Mouse (Mus musculus) heart, embryonic 11.5 days (tissue): ENCODE measurements around the gene Pcmt1. TPM values are rescaled to one million over a fixed set of nuclear protein-coding genes. Genes with fewer than 3 reads are reported as not detected.
A peak's percentile ranks its signal among the peaks of the same experiment; 100 is the strongest.
"Not testable (repeated sequence)": the region's sequence is repeated elsewhere in the genome, so short reads cannot be mapped to it uniquely, and the experiment has no call there.

ENCODE experiments used
- ATAC-seq: fragments of 200-750 bp; cut with Nextera tagmentation; replicated peaks from 2 replicates; pipeline ENCODE4 v1.8.0; 2017; ENCODE audit warnings: moderate library complexity; ENCODE audit not compliant: insufficient number of reproducible peaks, low FRiP score, low TSS enrichment
- H3K27ac ChIP-seq: fragments of 300-500 bp; sonication (generic); 2 replicates; pipeline ENCODE4 v1.5.1; 2014; ENCODE audit warnings: mild to moderate bottlenecking, low read depth, low read length
- H3K27me3 ChIP-seq: fragments of 300-500 bp; sonication (generic); 2 replicates; pipeline ENCODE4 v1.6.1; 2014; ENCODE audit warnings: mild to moderate bottlenecking, low read length, mixed read lengths; ENCODE audit not compliant: control insufficient read depth, insufficient read depth
- H3K36me3 ChIP-seq: fragments of 300-500 bp; sonication (generic); 2 replicates; pipeline ENCODE4 v1.6.1; 2014; ENCODE audit warnings: mild to moderate bottlenecking, low read length, moderate library complexity, mixed read lengths; ENCODE audit not compliant: control insufficient read depth, insufficient read depth
- H3K4me1 ChIP-seq: fragments of 300-500 bp; sonication (generic); 2 replicates; pipeline ENCODE4 v1.6.1; 2014; ENCODE audit warnings: low read length; ENCODE audit not compliant: control insufficient read depth, insufficient read depth
- H3K4me2 ChIP-seq: fragments of 300-500 bp; sonication (generic); 2 replicates; pipeline ENCODE4 v1.6.1; 2014; ENCODE audit warnings: mild to moderate bottlenecking, moderate library complexity
- H3K4me3 ChIP-seq: fragments of 300-500 bp; sonication (generic); 2 replicates; pipeline ENCODE4 v1.5.1; 2014; ENCODE audit warnings: low read depth, low read length
- H3K9ac ChIP-seq: fragments of 300-500 bp; sonication (generic); 2 replicates; pipeline ENCODE4 v1.6.1; 2014; ENCODE audit warnings: mild to moderate bottlenecking, low read depth, low read length, moderate library complexity
- H3K9me3 ChIP-seq: fragments of 300-500 bp; sonication (generic); replicated peaks from 2 replicates; pipeline ENCODE4 v1.6.1; 2016; ENCODE audit warnings: low read length; ENCODE audit not compliant: control insufficient read depth
- WGBS: fragments of 180-500 bp; shearing (Covaris S2); extraction: QIAGEN DNeasy Blood & Tissue Kit; methylation state at CpG from one replicate; pipeline ENCODE4 v1.1.7; 2014; ENCODE audit not compliant: insufficient replicate concordance; 5-methylcytosine and 5-hydroxymethylcytosine counted together
- polyA plus RNA-seq: library from polyadenylated mRNA; unstranded; fragments of >200 nt; fragmentation: Nextera tagmentation; extraction: Ambion mirVana; gene quantifications from 2 replicates; pipeline ENCODE4 v1.2.1, GENCODE M21; 2014

The Pcmt1 gene
- polyA plus RNA-seq, 1 experiment from 2014 or later, result 135 TPM

DNA sequence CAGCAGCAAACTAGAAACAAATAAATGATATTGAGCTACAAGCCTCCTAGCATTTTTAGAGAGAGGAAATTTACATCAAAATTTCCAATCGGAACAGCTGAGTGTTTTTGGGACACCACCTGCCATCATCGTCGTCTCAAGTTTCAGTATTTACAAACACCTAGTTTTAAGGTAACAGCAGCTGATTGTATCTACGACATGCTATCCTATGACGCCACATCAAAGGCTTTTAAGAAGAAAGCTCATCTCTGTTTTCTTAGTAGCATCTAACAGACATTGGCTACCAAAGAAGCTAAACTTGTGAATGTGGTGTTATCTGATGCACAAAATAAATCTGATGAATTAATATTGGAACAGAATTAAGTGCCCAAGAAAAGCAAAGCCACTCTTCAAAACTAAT lies 50.6 kb downstream of the Pcmt1 start:
- Histone ChIP-seq H3K27ac (no peak overlapping the region), H3K27me3 (no peaks in the 10 kb centered on the region), H3K4me3 (no peak overlapping the region), H3K4me2 (no peak overlapping the region), H3K36me3 (no peaks in the 10 kb centered on the region), H3K4me1 (peaks cover 9% of the 10 kb centered on the region; the same call in 1 of the 2 replicates), H3K9ac (no peak overlapping the region), H3K9me3 (no peaks in the 10 kb centered on the region)
- WGBS, result 87% methylated on average over 5 of the region's 5 CpGs
- ATAC-seq, result no peak

DNA sequence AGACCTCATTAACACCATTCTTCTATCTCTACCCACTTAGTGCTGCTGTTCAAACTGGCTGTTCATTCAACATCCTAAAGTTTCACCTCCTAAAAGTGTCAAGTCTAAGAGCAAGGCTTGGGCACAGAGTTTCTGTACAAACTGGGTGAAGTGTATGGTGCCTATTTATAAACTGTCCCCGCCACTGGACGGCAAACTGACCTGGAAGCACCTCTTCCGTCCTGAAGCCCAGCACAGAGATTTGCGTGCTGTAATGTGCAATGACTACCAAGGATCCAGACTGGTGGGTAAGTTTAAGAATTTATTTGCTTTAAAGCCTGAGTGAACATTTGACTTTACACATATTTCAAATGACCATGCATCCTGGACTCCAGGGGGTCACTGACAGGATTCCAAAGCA lies 51.8 kb downstream of the Pcmt1 start:
- no peaks in the 10 kb centered on the region for H3K27me3 ChIP-seq
- no peaks in the 10 kb centered on the region for H3K9me3 ChIP-seq
- no peaks in the 10 kb centered on the region for H3K36me3 ChIP-seq
- WGBS, result 62% methylated on average over 4 of the region's 4 CpGs
- H3K4me1 ChIP-seq, result peaks cover 9% of the 10 kb centered on the region
- H3K27ac ChIP-seq, result no peak overlapping the region; the same call in 1 of the 2 replicates
- H3K4me3 ChIP-seq, result no peak overlapping the region
- H3K9ac ChIP-seq, result no peak overlapping the region
- no peak overlapping the region for H3K4me2 ChIP-seq
- ATAC-seq, result no peak

DNA sequence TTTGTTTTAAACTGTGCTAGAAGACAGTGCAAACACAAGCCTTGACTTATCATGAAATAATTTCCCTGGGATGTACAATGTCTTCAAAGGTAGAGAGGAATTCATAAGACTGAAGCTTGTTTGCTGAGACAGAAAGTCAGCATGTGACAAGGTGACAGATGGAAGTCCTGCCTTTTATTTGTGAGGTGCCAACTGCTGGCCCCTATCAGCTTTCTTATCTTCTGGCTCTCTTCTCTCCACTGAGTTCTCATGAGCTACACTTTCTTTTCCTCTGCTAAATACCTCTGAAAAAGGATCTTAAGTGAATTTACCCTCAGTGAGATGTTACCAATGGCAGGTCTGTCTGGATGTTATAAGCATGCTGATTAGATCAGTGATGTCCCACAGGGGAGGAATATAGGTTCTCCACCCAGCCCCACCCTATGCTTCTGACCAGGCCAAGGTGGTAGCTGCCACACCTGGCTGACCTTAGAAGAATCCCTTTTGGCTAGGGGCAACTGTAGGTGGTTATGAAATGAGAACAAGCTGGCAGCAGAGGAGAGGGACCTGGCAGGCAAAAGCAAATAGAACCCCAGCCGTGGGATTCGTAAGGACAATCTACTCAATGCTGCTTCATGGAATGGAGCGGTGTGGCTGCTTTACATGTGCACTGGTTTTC lies 56.9 kb downstream of the Pcmt1 start:
- H3K9ac ChIP-seq, result no peak overlapping the region
- H3K36me3 ChIP-seq, result no peaks in the 10 kb centered on the region
- no peak overlapping the region for H3K4me3 ChIP-seq
- peaks cover 28% of the 10 kb centered on the region for H3K4me1 ChIP-seq
- H3K27ac ChIP-seq, result no peak overlapping the region
- 86% methylated on average over 3 of the region's 3 CpGs for WGBS
- ATAC-seq, result no peak
- H3K4me2 ChIP-seq, result no peak overlapping the region
- H3K9me3 ChIP-seq, result no peaks in the 10 kb centered on the region
- no peaks in the 10 kb centered on the region for H3K27me3 ChIP-seq

DNA sequence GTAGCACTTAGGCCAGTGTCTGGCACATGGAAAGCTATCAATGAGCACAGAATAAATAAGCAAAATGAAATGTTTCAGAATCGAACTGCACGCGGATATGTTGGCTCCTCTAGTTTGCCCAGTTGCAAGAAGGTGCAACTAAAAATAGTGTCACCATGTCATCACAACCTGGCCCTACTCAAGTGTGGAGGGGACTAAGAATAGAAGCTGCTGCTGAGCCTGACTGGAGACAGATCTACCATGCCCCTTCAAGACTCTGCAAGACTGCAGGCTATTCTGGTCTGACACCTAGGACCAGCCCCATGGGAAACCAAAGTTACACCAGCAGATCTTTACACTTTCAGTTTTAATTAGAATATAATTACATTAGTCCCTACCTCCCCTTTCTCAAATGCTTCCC lies 58.6 kb downstream of the Pcmt1 start:
- H3K27me3 ChIP-seq, result no peaks in the 10 kb centered on the region
- peaks cover 22% of the 10 kb centered on the region for H3K4me1 ChIP-seq
- H3K9ac ChIP-seq, result no peak overlapping the region
- WGBS, result 28% methylated on average over 3 of the region's 3 CpGs
- H3K27ac ChIP-seq, result peak overlapping the region; percentile 66
- no peak overlapping the region for H3K4me3 ChIP-seq
- no peak; the same call in 1 of the 2 replicates for ATAC-seq
- H3K4me2 ChIP-seq, result no peak overlapping the region; the same call in 1 of the 2 replicates
- H3K36me3 ChIP-seq, result no peaks in the 10 kb centered on the region
- H3K9me3 ChIP-seq, result no peaks in the 10 kb centered on the region

DNA sequence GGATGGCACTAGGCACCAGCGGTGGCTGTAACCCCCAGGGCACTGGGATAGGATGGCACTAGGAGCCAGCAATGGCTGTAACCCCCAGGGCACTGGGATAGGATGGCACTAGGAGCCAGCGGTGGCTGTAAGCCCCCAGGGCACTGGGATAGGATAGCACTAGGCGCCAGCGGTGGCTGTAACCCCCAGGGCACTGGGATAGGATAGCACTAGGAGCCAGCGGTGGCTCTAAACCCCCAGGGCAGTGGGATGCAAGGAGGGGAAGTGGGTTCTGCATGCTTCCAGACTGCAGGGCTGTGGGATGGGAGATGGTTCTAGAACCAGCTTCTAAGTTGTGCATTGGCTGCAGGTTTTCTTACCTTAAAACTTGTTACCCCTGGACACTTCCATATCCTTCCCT lies 60.2 kb downstream of the Pcmt1 start:
- H3K9me3 ChIP-seq, result no peaks in the 10 kb centered on the region
- ATAC-seq, result no peak
- H3K36me3 ChIP-seq, result no peaks in the 10 kb centered on the region
- H3K4me1 ChIP-seq, result peaks cover 22% of the 10 kb centered on the region
- no peak overlapping the region for H3K4me3 ChIP-seq
- no peaks in the 10 kb centered on the region for H3K27me3 ChIP-seq
- WGBS, result 72% methylated on average over 5 of the region's 5 CpGs
- H3K4me2 ChIP-seq, result no peak overlapping the region
- H3K27ac ChIP-seq, result no peak overlapping the region
- no peak overlapping the region for H3K9ac ChIP-seq

DNA sequence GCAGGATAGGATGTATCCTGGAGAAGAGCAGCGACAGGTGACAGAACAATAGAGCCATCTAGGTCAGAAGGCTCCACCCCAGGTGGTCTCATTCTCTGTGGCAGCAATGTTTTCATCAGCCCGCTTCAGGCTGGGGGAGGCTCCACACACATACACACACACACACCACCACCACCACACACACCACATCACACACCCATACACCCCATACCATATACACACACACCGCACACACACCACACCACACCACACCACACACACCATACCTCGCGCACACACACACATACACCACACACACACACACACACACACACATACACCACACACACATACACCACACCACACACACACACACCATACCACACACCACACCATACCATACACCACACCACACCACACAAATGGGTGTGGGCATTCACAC lies 61.1 kb downstream of the Pcmt1 start:
- 85% methylated on average over 5 of the region's 5 CpGs for WGBS
- no peak overlapping the region for H3K27ac ChIP-seq
- ATAC-seq, result peak; percentile 61; the same call in 1 of the 2 replicates
- H3K36me3 ChIP-seq, result no peaks in the 10 kb centered on the region
- no peaks in the 10 kb centered on the region for H3K27me3 ChIP-seq
- H3K4me2 ChIP-seq, result no peak overlapping the region
- H3K9ac ChIP-seq, result no peak overlapping the region
- H3K4me3 ChIP-seq, result no peak overlapping the region
- H3K9me3 ChIP-seq, result no peaks in the 10 kb centered on the region; the same call in 1 of the 2 replicates
- peaks cover 22% of the 10 kb centered on the region for H3K4me1 ChIP-seq

DNA sequence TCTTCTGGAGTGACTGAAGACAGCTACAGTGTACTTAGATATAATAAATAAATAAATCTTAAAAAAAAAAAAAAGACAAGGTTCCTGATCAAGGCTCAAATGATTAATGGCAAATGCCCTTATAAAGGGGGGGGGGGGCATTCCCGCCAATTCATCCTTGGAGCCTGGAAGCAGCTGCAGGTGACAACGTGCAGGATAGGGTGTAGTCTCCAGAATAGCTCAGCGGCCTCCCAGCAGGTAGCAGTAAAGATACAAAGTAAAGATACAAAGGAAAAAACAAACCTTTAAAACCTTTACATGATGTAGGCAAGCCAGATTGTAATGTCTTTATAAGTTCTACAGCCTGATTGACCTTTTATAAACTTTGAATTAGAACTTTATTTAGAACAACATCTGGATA lies 63.4 kb downstream of the Pcmt1 start:
- 61% methylated on average over 3 of the region's 3 CpGs for WGBS

DNA sequence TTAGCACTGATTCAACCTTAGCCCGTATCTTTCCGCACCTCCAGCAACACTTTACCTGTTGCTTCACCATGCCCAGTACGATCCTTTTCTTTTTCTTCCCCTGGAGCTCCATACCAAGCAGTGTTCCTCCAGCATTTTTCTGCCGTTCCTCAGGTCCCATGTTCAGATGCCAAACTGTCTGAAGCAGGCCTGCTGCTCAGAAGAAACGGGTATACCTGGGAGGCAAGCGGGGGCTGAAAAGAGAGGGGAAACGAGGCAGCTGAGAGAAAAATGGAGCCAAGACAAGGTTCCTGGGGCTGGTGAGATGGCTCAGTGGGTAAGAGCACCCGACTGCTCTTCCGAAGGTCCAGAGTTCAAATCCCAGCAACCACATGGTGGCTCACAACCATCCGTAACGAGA lies 63.8 kb downstream of the Pcmt1 start:
- 89% methylated on average over 9 of the region's 11 CpGs for WGBS
- H3K36me3 ChIP-seq, ATAC-seq, H3K4me2 ChIP-seq, H3K27ac ChIP-seq, H3K4me3 ChIP-seq, H3K9me3 ChIP-seq, H3K9ac ChIP-seq, H3K27me3 ChIP-seq: not testable (repeated sequence)
- H3K4me1 ChIP-seq, result peaks cover 15% of the 10 kb centered on the region

More for the DNA sequence above, 63.4 kb downstream of the Pcmt1 start:
- not testable (repeated sequence) for H3K9me3 ChIP-seq, H3K4me2 ChIP-seq, H3K27ac ChIP-seq, H3K4me3 ChIP-seq, H3K9ac ChIP-seq, ATAC-seq, H3K27me3 ChIP-seq, H3K36me3 ChIP-seq
- peaks cover 15% of the 10 kb centered on the region for H3K4me1 ChIP-seq

DNA sequence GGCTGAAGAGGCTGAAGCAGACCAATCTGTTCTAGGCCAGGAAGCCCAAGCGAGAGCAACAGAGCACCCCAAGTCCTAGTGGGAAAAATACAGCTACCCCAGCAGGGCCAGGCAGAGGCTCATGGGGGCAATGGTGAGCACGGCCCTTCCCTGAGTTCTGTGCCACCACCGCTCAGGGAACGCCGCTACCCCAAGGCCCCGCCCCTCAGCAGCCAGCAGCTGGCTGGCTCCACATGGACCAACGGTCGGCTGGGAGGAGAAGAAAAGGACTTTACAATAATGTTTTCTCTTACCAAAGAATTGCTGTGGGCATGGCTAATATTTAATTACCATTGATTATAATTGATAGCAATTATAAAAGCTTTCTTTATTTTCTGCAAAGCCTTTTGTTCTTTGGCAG lies 66.1 kb downstream of the Pcmt1 start:
- Histone ChIP-seq H3K4me3 (no peak overlapping the region), H3K9me3 (no peaks in the 10 kb centered on the region; the same call in 1 of the 2 replicates), H3K9ac (no peak overlapping the region), H3K27ac (no peak overlapping the region), H3K4me1 (no peaks in the 10 kb centered on the region), H3K27me3 (no peaks in the 10 kb centered on the region), H3K36me3 (no peaks in the 10 kb centered on the region), H3K4me2 (no peak overlapping the region)
- no peak for ATAC-seq
- WGBS, result 80% methylated on average over 8 of the region's 8 CpGs
